Mouse (Mus musculus) liver, embryonic 14.5 days (tissue): Measurements from ENCODE around the gene Aak1.

Source experiments
- CTCF ChIP-seq: IDR thresholded peaks from 2 replicates; pipeline ENCODE4 v1.5.1; 2016; ENCODE audit warnings: antibody characterized with exemption, low read depth, control low read depth
- EP300 ChIP-seq: IDR thresholded peaks from 2 replicates; pipeline ENCODE4 v1.6.1; 2016; ENCODE audit warnings: antibody characterized with exemption, low read depth

- TF ChIP-seq CTCF (peak; percentile 93), EP300 (no peak)
Observed at GRCm38 (mm10) chr6:87002521-87003055, 153.3 kb downstream of the Aak1 start.
